Mouse (Mus musculus) G1E (cell line): ENCODE data around the gene Cabin1.

Experiments used
- CTCF ChIP-seq: IDR thresholded peaks from 2 replicates; pipeline ENCODE4 v1.5.1; 2012; ENCODE audit warnings: low read depth, low read length, inconsistent platforms, mixed read lengths
- GATA1 ChIP-seq: IDR thresholded peaks from 2 replicates; pipeline ENCODE4 v1.6.1; 2012; ENCODE audit warnings: borderline replicate concordance, low read length, inconsistent platforms, mixed read lengths
- TAL1 ChIP-seq: conservative IDR thresholded peaks from 2 replicates; pipeline ENCODE4 v1.6.1; 2012; ENCODE audit warnings: low read depth, low read length, inconsistent platforms, mixed read lengths

GRCm38 (mm10) chr10:75676819-75677565 is 87.1 kb downstream of the Cabin1 start:
- no peak for TF ChIP-seq CTCF
- TF ChIP-seq GATA1 = no peak
- TF ChIP-seq TAL1 = no peak
